Mouse (Mus musculus): Measurements from ENCODE around the gene Casq2.

The Casq2 gene

DNA sequence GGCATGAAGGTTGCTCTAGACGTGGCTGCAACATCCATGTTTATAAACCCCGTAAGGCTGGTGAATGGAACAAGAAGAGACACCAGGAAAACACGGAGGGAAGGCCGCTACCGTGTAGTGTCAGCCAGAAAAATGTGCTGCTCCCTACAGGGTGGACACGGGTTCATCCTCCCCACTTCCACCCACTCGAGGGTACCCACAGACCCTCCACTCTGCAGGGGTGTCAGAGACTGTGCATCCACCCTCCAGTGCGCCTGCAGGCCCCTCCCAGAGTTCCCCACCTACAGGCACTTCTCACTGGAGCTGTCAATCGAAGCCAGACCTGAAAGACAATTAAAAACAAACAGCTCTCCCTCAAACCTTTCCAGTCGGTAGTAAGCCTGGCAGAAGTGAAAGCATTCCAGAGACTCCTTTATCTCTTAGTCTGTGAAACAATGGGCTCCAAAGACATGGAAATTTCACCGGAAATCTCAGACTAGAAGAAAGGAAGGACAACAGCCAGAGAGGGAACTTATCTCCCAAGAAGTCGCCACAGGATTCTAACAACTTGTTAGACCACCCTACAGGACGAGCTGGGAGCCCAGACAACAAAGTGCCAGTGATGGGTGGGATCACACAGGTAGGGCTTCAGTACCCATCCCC lies 2.5 kb upstream of the Casq2 start:
- peak; percentile 86 for DNase-seq

DNA sequence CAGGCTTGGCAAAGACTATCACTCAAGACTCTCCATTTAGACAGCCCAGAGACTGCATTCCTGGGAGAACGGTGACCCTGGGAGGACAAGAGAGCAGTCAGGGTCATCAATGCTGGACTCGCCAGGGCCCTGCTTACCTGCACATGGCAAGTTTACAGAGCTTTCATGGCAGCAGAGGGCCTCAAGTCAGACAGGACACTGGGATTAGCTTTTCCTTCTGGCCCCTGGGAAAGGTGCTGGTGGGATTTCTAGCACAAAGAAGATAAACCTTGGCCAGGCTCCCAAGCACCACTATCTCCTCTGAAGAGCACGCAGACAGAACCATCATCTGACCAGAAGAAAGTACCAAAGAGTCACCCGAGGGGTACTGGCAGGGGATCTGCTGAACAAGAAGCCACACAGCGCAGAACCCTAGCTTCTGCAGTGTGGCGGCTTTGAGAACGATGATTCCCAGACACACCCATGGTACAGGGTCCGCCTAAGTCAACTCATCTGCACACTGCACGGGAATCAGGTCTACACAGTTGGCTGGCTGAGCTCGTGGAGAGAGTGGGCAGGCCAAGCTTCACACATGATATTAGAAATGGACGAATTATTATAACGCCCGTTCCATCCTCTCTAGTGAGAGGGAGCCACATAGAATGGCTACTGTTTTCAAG lies 1.3 kb upstream of the Casq2 start:
- DNase-seq: peak; percentile 90

DNA sequence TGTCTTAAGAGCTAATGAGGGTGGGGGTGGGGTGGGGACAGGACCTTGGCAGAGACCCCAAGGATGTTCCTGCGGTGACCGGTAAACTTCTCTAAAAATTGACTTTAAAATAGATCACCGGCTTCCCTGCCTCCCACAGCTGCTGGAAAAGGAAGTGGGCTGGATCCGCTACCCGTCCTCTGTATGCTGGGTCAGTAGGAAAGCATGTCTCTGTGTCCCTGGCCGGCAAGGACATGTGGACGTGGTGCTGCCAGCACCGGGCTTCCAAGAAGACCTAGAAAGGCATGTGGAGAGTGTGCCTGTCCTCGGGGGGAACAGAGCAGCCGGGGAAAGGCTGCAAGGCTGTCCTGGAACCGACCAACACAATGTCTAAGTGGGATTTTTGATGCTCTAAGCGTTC lies 496 bp upstream of the Casq2 start:
- DNase-seq: peak; percentile 97

DNA sequence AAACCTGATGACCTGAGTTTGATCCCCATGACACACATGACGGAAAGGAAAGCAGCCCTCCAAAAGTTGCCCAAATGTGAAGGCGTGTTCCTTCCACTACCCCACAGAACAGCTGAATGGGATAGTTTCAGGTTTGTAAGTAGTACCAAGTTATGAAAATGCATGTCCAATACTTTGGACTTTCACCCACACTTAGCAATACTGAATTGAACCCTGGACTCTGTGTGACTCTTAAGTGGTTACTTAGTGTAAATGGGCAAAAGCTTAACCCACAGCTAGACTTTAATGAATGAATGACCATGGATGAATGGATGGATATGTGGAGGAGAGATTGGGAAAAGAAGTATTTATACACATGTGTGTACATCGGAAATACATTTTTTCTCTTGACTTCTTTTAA lies 8.6 kb downstream of the Casq2 start:
- no peak for DNase-seq

DNA sequence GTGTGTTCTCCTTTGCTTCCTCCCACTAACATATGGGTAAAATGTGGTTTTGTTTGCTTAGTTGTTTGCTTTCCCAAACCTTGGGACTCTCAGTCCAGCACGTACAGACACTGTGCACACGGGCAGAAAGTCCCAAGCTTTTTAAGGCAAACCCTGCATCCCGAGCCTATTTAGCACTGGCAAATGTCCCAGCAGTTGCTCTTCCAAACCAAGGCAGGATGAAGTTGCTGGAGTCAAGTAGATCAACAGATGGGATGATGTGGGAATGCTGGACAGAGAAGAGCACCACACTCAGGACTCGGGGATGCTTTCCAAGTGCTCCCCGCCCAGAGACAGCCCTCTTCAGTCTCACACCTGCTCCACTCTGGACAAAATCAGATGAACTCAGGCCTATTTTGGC lies 9.2 kb downstream of the Casq2 start:
- peak; percentile 97 for DNase-seq

DNA sequence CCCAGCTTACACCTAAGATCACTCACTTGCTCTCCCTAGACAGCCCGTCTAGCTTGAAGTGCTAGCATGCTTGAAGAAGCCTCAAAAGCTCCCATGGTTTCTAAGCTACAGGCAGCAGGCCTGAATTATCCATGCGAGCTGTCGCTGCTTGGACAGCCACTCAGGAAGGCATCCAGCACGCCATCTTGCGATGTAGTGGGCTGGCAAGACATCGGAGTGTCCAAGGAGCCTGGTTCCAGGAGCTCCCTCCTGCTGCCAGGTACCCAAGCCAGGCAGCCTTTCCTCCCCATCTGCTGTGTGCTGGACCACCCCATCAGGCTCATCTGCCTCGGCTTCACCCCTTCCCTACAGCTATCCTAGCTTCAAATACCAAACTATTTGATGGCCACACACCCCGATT lies 10.2 kb downstream of the Casq2 start:
- no peak for DNase-seq

DNA sequence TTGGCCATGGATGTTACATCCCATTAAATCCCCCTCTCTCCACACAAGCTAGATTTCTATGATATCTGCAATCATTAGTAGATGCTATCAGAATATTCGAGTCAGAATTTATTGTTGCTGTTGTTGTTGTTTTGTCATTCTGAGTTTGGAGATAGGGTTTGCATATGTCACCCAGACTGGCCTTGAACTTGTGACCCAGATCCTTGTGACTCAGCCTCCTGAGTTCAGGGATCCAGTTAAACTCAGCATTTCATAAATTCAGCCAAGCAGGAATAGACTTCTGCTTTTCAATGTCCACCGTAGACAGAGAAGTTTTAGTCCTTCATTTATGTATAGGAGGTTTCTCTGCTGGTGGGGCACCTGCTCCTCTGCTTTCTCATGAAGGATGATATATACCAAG lies 10.8 kb downstream of the Casq2 start:
- no peak for DNase-seq

DNA sequence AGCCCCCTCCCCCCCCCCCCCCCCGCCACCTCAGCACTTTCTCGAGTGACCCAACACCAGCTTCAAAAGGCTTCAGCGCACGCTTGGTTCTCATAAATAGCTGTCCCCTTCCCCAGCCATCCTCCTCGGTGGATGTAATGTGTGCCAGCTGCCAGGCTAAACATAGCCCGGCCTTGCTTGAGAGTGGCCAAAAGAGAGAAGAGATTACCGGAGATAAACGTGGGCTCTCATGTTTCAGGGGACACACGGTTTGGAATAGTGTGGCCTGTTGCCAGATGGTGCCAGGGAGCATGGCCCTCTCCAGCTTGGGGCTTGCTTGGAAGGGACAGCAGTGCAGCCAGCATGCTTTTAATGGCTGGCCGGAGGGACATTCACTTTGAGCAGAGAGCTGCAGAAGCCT lies 13.0 kb downstream of the Casq2 start:
- DNase-seq: peak; percentile 97

DNA sequence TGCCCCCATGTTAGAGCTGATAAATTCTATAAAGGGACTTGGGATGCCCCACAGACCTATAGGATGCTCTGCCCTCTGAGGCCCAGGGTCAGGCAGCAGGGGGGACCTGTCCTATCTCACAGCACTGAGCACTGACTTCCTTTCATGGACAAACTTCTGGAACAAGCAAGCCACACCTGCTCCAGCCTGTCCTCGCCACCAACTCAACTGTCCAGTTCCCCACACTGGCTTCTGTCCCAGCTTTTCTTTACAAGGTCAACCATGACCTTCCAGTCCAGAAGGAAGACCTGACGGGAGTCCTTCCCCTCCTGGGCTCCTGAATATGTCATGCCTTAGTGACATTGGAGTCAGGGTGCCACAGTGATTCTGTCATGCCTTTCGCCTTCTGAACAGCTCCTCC lies 13.6 kb downstream of the Casq2 start:
- peak; percentile 97 for DNase-seq

DNA sequence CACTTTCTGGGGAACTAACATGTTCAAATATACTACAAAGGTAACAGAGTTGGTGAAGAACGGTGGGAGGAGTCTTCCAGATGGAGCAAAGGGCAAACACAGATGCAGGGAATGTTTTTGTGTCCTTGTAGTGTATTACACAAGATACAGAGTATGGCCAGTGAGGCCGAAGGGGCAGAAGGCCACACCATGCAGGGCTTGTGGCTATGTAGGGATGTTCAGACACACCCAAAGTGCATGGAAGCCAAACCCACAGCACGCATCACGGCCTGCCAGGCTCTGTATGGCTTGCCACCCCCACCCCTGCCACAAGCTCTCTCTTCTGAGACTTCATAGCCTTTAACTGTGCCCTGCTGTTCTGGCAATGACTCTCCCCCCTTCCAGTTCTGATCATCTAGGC lies 15.2 kb downstream of the Casq2 start:
- DNase-seq: no peak

DNA sequence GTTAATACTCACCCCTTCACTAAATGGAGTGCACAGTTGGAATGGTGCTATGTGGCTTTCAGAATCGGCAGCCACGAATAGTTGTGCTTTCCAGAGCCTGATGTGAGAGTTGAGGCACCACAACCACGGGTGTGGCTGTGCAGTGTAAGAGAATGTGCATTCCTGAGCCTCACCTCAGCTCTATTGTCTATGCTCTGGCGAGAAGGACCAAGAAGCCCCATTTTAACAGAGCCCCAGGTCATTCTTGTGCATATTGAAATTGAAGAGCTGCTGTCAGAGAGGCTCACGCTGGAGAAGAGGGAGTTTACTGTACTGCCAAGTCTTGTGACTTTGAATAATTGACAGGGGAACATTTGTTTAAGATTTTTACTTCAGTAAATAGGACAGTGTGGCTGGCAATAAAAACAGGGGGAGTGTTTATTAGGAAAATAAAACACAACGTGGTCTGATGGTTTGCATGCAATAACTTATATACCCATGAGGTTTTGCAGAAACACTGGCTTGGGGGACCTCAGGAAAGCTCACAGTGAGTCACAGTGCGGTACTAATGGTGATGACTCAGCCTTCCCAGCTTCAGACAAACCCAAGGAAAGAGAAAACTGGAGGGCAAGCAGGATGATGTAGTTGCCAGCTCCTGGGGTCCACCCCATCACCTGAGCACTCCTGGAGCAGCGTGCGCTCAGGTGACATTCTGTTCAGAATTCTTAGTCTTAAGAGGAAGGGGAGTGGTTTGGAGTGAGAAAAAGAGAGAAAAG lies 17.8 kb downstream of the Casq2 start:
- DNase-seq: no peak

DNA sequence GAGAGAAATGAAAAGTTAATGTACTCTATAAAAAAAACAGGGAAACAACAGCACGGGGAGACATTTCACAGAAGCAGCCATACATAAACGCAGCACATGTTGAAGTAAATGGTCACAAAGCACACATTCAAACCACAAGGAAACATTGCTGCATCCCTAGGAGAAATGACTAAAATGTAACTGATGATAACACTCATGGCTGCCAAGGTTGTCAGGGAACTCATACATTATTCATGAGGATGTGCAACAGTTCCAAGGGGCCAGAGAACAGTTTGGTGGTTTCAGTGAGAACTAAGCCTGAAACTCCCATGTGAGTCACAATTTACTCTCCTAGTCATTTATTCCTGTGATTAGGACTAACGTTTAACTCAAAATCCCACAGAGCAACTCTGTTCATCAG lies 22.0 kb downstream of the Casq2 start:
- no peak for DNase-seq

DNA sequence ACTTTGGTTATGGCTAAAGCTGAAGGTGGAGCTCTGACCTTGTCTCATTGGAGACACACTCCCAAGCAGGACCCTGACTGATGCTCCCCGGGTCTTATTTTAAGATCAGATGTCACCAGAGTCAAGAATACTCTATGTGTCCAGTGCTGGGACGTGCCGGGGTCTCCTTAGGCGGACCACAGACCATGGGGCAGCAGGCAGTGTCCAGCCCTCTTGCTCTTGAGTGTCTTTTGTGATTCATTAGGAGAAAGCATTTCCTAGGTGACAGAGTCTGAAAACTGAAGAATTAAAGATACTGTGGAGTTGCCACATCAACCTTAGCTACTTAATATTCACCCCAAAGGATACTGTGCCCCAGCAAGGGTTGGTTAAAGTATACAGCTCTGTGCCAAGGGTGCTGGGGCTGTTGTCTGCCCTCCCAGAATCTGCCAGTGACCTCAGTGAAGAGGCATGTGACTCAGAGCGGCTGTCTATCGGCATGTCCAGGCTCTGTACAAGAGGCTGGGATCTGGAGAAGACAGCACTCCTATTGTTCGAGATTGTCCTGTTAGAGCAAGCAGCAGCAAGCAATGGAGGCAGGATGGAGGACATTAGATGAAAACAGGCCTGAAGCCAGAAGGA lies 25.9 kb downstream of the Casq2 start:
- peak; percentile 92 for DNase-seq

DNA sequence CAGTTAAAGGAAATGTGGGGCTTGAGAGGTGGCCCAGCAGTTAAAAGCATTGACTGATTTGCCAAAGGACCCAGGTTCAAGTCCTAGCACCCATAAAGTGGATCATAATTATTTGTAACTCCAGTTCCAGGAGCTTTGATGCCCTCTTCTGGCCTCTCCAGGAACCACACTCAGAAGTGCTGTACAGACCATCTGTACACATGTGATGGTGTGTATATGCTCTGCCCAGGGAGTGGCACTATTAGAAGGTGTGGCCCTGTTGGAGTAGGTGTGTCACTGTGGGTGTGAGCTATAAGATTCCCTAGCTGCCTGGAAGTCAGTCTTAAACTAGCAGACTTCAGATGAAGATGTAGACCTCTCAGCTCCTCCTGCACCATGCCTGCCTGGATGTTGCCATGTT lies 34.7 kb downstream of the Casq2 start:
- no peak for DNase-seq

DNA sequence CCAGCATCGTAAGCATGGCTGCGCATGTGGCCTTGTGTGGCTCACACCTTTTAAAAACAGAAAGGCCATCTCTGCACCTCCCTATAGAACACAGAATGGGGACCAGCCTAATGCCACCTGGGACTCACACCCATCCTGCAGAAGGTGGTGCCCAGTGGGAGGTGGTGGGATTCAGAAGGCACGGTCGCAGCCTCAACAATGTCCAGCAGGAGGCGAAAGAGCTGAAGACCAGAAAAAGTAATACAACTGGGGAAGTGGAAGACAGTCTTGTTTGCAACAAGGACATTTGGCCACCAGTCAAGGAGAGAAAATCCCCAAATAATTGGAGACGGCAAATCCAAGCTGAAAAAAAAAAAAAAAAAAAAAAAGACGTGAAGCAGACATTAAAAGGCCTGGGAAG lies 35.8 kb downstream of the Casq2 start:
- DNase-seq: no peak

DNA sequence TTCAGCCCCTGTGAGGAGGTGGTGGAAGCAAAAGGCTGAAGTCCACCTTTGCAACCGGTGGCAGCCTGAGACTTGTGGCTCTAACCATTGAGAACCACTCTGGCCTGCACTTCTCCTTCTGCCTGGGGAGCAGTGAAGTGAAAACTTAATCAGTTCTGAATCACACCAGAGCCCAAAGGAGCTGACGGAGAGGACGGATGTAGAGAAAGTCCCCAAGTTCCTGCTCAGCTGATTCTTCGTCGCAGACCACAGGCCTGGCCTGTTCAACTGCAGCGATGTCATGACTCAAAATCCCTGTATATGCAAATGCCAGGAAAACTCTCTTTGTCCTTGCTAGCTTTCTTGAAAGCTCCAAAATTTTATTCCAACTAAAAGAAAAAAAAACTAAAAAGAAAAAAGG lies 37.4 kb downstream of the Casq2 start:
- no peak for DNase-seq

DNA sequence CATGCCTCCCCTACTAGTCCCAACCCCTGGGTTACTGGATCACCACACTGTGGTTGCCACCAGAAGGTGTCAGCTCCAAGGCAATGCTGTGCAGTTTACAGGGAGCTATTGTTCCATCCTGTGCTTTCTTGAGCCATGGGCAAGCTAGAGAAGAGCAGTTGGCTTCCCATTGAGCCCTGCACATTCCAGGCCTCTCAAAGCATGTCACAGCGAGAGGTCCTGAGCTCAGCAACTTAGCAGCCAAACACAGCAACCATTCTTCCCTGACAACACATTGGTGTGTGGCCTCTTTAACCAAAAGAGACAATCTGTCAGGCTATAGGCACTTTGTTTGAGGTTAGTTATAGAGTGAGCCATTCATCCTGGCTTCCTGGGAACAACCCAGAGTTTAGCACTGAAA lies 39.3 kb downstream of the Casq2 start:
- no peak for DNase-seq

DNA sequence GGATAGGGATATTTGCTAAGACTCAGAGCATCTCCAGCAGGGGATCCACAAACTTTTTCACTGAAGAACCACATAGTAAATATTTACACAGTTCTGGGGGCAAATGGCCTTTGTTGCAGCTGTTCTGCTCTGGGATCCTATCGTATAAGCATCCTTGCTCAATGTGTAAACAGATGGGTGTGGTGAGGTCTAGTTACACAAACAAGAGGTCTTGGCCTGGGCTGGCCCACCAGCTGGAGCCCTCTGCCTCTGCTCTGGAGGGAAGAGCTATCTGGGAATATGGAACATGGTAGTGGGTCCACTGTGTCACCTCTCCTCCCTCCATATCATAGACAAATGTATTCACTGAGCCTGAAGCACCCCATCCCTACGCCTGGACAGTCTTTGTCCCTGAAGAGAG lies 40.9 kb downstream of the Casq2 start:
- DNase-seq: no peak

DNA sequence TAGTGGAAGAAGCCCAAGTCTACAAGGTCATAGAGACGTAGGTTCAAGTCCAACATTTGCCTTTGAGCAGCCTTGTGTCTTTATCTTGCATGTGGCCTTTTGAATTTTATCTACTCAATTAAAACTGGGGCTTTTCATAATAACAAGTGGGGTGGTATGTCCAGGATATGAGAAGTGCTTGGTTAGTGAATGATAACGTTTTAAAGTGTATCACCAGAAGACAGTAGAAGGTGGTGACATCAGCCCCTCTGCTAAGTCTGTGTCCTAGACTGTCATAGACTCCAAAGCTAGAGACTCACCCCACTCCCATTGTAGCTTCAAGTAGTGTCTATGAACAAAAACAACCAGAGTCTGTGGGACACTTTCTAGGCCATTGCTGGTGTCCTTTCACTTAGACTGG lies 42.0 kb downstream of the Casq2 start:
- no peak for DNase-seq

DNA sequence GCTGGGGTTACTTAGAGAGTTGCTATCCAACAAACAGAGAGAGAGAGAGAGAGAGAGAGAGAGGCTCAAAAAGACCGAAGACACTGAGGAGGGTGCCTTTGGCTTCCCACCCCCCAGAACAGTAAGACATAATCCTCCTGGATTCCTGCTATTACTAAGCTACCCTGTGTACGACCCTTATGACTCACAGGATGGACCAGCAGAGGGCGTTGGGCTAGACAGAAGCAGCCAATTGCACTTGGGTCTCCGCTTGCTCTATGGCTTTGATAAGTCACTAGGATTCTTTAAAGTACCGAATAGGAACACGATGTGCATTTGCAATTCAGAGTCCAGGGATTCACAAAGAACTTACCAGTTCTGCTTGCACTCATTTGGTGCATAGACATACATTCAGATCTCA lies 44.3 kb downstream of the Casq2 start:
- peak; percentile 88 for DNase-seq

DNA sequence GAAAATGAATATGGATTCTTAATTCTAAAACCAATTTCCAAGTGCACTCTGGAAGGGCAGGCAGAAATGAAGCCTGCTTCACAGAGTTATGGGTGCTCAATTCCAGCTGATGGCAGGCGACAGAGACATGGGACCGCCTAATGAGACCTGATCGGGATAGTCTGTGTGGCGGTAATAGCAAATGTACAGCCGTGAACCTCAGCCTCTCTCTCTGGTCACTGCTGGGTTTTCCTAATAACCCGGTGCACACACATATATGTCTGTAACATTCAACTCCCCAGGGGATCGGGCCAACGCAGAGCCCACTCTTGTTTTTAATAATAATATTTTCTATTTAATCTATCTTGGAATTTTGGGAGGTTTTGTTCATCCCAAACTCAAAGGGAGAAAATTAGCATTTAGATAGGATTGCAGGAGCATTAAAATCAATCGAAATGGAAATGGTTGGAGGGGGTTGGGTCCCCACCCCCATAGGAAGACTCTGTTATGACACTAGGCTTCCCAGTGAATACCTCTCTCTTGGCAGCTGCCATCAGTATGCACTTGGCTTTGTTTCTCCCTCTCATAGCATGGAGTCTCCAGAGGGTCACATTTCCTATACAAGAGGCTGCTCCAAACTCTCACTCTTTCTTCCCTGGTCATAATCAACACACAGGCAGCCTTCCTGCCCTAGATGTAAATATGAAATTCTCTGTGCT lies 45.6 kb downstream of the Casq2 start:
- no peak for DNase-seq

DNA sequence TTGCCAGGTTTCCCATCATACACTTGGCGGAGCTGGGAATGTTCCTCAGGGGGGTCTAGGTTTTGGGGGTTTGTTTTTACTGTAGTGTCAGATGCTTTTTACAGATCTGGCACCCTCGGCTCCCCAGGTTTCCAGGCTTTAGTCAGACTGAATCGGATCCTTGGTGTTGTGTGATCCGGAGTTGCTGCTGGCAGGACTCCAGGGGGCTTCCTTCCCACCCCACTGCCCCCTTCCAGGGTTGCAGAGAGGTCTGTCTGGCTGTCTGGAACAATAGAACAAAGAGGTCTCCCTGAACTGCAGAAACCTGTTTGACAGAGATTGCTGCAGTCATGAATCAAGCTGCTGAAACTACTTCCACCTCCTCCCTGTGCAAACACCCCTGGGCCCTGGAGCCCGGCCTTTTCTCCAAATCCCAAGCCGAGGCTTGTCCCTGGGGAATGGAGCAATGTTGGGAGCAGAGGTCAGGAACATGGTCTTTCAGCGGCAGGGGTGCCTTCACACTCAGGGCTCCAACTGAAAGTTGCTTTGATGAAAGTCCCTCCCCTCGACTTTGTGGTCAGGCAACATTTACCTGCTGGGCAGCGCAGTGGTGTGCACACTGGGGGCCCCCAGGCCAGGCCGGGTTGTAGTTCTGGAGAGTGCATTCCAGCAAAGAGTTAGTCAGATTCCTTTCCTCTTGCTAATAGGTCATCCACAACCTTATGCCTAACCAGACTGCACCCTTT lies 49.3 kb downstream of the Casq2 start:
- DNase-seq: peak; percentile 93

DNA sequence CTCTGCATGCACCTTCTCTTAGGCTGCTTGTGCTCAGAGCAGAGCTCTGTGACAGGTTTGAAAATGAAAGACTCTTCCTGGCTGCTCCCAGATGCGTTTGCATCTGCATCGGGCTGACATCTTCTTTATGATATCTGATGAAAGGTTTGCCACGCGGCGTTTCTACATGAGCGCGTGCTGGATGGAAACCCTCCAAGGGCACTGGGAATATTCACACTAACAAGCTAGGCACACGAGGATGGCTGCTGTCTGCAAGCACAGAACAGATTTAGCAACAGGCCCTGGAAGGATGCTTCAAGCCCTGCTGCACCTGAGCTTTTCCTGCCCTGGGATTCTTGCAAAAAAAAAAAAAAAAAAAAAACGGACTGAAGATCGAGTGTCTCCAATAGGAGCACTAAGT lies 50.9 kb downstream of the Casq2 start:
- DNase-seq: no peak

Measured in heart, adult 11 months (tissue).